Mouse (Mus musculus): Measurements from ENCODE around the gene Gm20388. TPM values are rescaled to one million over a fixed set of nuclear protein-coding genes. Genes with fewer than 3 reads are reported as not detected.
"Not testable (repeated sequence)": the region's sequence is repeated elsewhere in the genome, so short reads cannot be mapped to it uniquely, and the experiment has no call there.

The Gm20388 gene
- polyA plus RNA-seq, 1 experiment, result not detected

- H3K27ac ChIP-seq (ENCODE audit: insufficient read depth, low read depth, low read length), result no peak overlapping the region
- TF ChIP-seq POLR2A (IDR thresholded peaks at IDR 0.05; ENCODE audit: insufficient read depth, low read depth, low read length) (no peak), CTCF (IDR thresholded peaks at IDR 0.05; ENCODE audit: insufficient read depth, low read depth, low read length) (no peak)
- H3K4me1 ChIP-seq (ENCODE audit: control insufficient read depth, insufficient read depth, low read length), result peaks cover 65% of the 10 kb centered on the region
- WGBS, result 94% methylated on average over 4 of the region's 4 CpGs
- H3K4me3 ChIP-seq (ENCODE audit: insufficient read depth, low read depth, low read length), result no peak overlapping the region
Measured at GRCm38 (mm10) chr8:120333681-120334080, 423.0 kb downstream of the Gm20388 start.

GRCm38 (mm10) chr8:120334261-120334660, 423.6 kb downstream of the Gm20388 start:
- Histone ChIP-seq H3K4me1 (ENCODE audit: control insufficient read depth, insufficient read depth, low read length) (peaks cover 63% of the 10 kb centered on the region), H3K27ac (ENCODE audit: insufficient read depth, low read depth, low read length) (peak overlapping the region; percentile 9; the same call in 1 of the 2 replicates)
- 89% methylated on average over 3 of the region's 3 CpGs for WGBS
- not testable (repeated sequence) for H3K4me3 ChIP-seq (ENCODE audit: insufficient read depth, low read depth, low read length)

- no peak overlapping the region for H3K4me3 ChIP-seq (ENCODE audit: insufficient read depth, low read depth, low read length)
- WGBS, result 16% methylated on average over 5 of the region's 5 CpGs
- TF ChIP-seq POLR2A (IDR thresholded peaks at IDR 0.05; ENCODE audit: insufficient read depth, low read depth, low read length) (no peak), CTCF (IDR thresholded peaks at IDR 0.05; ENCODE audit: insufficient read depth, low read depth, low read length) (no peak)
- H3K27ac ChIP-seq (ENCODE audit: insufficient read depth, low read depth, low read length), result peak overlapping the region; percentile 71
- peaks cover 63% of the 10 kb centered on the region for H3K4me1 ChIP-seq (ENCODE audit: control insufficient read depth, insufficient read depth, low read length)
Measured at GRCm38 (mm10) chr8:120334878-120335261, 424.2 kb downstream of the Gm20388 start.

- TF ChIP-seq CTCF (IDR thresholded peaks at IDR 0.05; ENCODE audit: insufficient read depth, low read depth, low read length), result no peak
- no peak for TF ChIP-seq POLR2A (IDR thresholded peaks at IDR 0.05; ENCODE audit: insufficient read depth, low read depth, low read length)
- peak overlapping the region; percentile 71 for H3K27ac ChIP-seq (ENCODE audit: insufficient read depth, low read depth, low read length)
- 7% methylated on average over 17 of the region's 17 CpGs for WGBS
- H3K4me1 ChIP-seq (ENCODE audit: control insufficient read depth, insufficient read depth, low read length), result peaks cover 67% of the 10 kb centered on the region
- no peak overlapping the region for H3K4me3 ChIP-seq (ENCODE audit: insufficient read depth, low read depth, low read length)
Measured at GRCm38 (mm10) chr8:120335262-120336086, 424.8 kb downstream of the Gm20388 start.

GRCm38 (mm10) chr8:120336087-120336380, 425.4 kb downstream of the Gm20388 start:
- Histone ChIP-seq H3K27ac (ENCODE audit: insufficient read depth, low read depth, low read length) (no peak overlapping the region), H3K4me3 (ENCODE audit: insufficient read depth, low read depth, low read length) (no peak overlapping the region), H3K4me1 (ENCODE audit: control insufficient read depth, insufficient read depth, low read length) (peaks cover 71% of the 10 kb centered on the region)
- TF ChIP-seq CTCF (IDR thresholded peaks at IDR 0.05; ENCODE audit: insufficient read depth, low read depth, low read length) (no peak; the same call in 1 of the 2 replicates), POLR2A (IDR thresholded peaks at IDR 0.05; ENCODE audit: insufficient read depth, low read depth, low read length) (no peak)
- 17% methylated on average over 9 of the region's 9 CpGs for WGBS

GRCm38 (mm10) chr8:120336909-120337555, 426.4 kb downstream of the Gm20388 start:
- Histone ChIP-seq H3K4me1 (ENCODE audit: control insufficient read depth, insufficient read depth, low read length) (peaks cover 75% of the 10 kb centered on the region), H3K4me3 (ENCODE audit: insufficient read depth, low read depth, low read length) (no peak overlapping the region), H3K27ac (ENCODE audit: insufficient read depth, low read depth, low read length) (no peak overlapping the region)
- no peak for TF ChIP-seq CTCF (IDR thresholded peaks at IDR 0.05; ENCODE audit: insufficient read depth, low read depth, low read length)
- TF ChIP-seq POLR2A (IDR thresholded peaks at IDR 0.05; ENCODE audit: insufficient read depth, low read depth, low read length), result no peak
- 67% methylated on average over 5 of the region's 5 CpGs for WGBS

GRCm38 (mm10) chr8:120337627-120338026, 427.0 kb downstream of the Gm20388 start:
- WGBS, result 66% methylated on average over 5 of the region's 5 CpGs
- no peak overlapping the region for H3K27ac ChIP-seq (ENCODE audit: insufficient read depth, low read depth, low read length)
- TF ChIP-seq POLR2A (IDR thresholded peaks at IDR 0.05; ENCODE audit: insufficient read depth, low read depth, low read length), result no peak
- peaks cover 77% of the 10 kb centered on the region for H3K4me1 ChIP-seq (ENCODE audit: control insufficient read depth, insufficient read depth, low read length)
- H3K4me3 ChIP-seq (ENCODE audit: insufficient read depth, low read depth, low read length), result no peak overlapping the region

GRCm38 (mm10) chr8:120338678-120339077, 428.0 kb downstream of the Gm20388 start:
- H3K4me3 ChIP-seq (ENCODE audit: insufficient read depth, low read depth, low read length), result no peak overlapping the region
- H3K27ac ChIP-seq (ENCODE audit: insufficient read depth, low read depth, low read length), result no peak overlapping the region
- H3K4me1 ChIP-seq (ENCODE audit: control insufficient read depth, insufficient read depth, low read length), result peaks cover 85% of the 10 kb centered on the region
- 66% methylated on average over 7 of the region's 7 CpGs for WGBS
- TF ChIP-seq POLR2A (IDR thresholded peaks at IDR 0.05; ENCODE audit: insufficient read depth, low read depth, low read length) (no peak), CTCF (IDR thresholded peaks at IDR 0.05; ENCODE audit: insufficient read depth, low read depth, low read length) (no peak)

GRCm38 (mm10) chr8:120339743-120340142, 429.1 kb downstream of the Gm20388 start:
- TF ChIP-seq POLR2A (IDR thresholded peaks at IDR 0.05; ENCODE audit: insufficient read depth, low read depth, low read length) (no peak), CTCF (IDR thresholded peaks at IDR 0.05; ENCODE audit: insufficient read depth, low read depth, low read length) (no peak)
- Histone ChIP-seq H3K4me1 (ENCODE audit: control insufficient read depth, insufficient read depth, low read length) (peaks cover 90% of the 10 kb centered on the region), H3K4me3 (ENCODE audit: insufficient read depth, low read depth, low read length) (no peak overlapping the region), H3K27ac (ENCODE audit: insufficient read depth, low read depth, low read length) (no peak overlapping the region)
- 37% methylated on average over 8 of the region's 8 CpGs for WGBS

Measured in olfactory bulb, adult 2 months (tissue).